Mouse (Mus musculus): ENCODE results near the gene Prrt1. TPM values are rescaled to one million over a fixed set of nuclear protein-coding genes. Genes with fewer than 3 reads are reported as not detected.

Gene Prrt1
- total and polyA plus RNA-seq, 3 experiments: 1.0 TPM; not detected in 2

GRCm38 (mm10) chr17:34596098-34596497, 33.2 kb upstream of the Prrt1 start:
- peaks cover 7% of the 10 kb centered on the region for H3K79me2 ChIP-seq (ENCODE audit: control insufficient read depth, insufficient read depth, low read length, poor library complexity)
- no peaks in the 10 kb centered on the region for H3K9me3 ChIP-seq (replicated peaks; ENCODE audit: insufficient read depth, low read length)
- H3K4me1 ChIP-seq (ENCODE audit: control insufficient read depth in 1 of 2, insufficient read depth in 2 of 2, low read length in 2 of 2): peaks cover 3 to 17% of the 10 kb centered on the region in 2 experiments
- H3K27ac ChIP-seq (ENCODE audit: control insufficient read depth, low read depth, low read length): no peak overlapping the region
- TF ChIP-seq RCOR1 (IDR thresholded peaks at IDR 0.05; ENCODE audit: low read depth, low read length) (no peak), POLR2A (IDR thresholded peaks at IDR 0.05; ENCODE audit: control insufficient read depth in 1 of 2, insufficient read depth in 1 of 2, low read depth in 1 of 2, low read length in 2 of 2, poor library complexity in 1 of 2) (no peak), GATA1 (IDR thresholded peaks at IDR 0.05; ENCODE audit: low read depth, low read length) (no peak), USF2 (IDR thresholded peaks at IDR 0.05; ENCODE audit: borderline replicate concordance in 1 of 2, insufficient read depth in 1 of 2, low read depth in 1 of 2, low read length in 2 of 2) (no peak), MYC (IDR thresholded peaks at IDR 0.05; ENCODE audit: low read depth, low read length) (no peak), CTCF (IDR thresholded peaks at IDR 0.05 in 2 of 3, conservative IDR thresholded peaks at IDR 0.05 in 1 of 3; ENCODE audit: control insufficient read depth in 1 of 3, insufficient read depth in 1 of 3, low read depth in 2 of 3, low read length in 3 of 3, poor library complexity in 1 of 3, severe bottlenecking in 1 of 3) (no peak), ETS1 (IDR thresholded peaks at IDR 0.05; ENCODE audit: low read depth, low read length) (no peak)
- H3K9ac ChIP-seq (ENCODE audit: control insufficient read depth, low read depth, low read length, poor library complexity, severe bottlenecking): no peak overlapping the region
- H3K27me3 ChIP-seq (ENCODE audit: control insufficient read depth in 1 of 2, insufficient read depth in 2 of 2, low read length in 2 of 2): no peaks in the 10 kb centered on the region
- DNase-seq (ENCODE audit: low read depth, low spot score): no peak
- H3K36me3 ChIP-seq (ENCODE audit: control insufficient read depth in 1 of 2, insufficient read depth in 2 of 2, low read length in 2 of 2): peaks cover 0 to 8% of the 10 kb centered on the region in 2 experiments; a peak in 3 of 4 replicates
- H3K4me3 ChIP-seq (ENCODE audit: control insufficient read depth in 1 of 2, insufficient read depth in 1 of 2, low read depth in 2 of 2, low read length in 2 of 2): no peak overlapping the region

DNA sequence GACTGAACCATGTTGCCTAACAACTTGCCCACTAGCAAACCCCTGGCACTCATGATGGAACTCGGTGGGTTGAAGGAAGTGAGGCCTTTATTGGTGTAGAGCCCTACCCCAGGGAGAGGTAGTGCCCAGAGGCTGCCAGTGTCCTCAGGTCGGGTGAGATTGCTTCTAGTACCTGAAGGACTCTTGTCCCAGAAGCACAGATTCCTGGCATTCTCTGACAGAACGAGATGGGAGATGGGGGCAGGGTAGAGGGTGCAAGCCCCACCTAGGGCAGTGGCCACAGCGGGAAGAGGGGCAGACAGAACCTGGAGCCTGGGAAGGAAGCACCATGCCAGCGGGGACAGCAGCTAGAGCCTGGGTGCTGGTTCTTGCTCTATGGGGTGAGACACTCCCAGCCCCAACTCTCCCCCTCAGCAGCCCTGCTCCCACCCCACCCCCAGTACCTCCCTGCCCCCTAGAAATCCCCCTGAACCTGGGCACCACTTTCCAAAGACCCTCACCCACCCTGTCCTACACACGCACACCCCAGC, 31.7 kb upstream of the Prrt1 start, which contains the start of gene Ager:
Gene Ager (plus strand): TSS at position 297 of the 530 bp plus-strand sequence.
- Histone ChIP-seq H3K4me1 (ENCODE audit: control insufficient read depth in 1 of 2, insufficient read depth in 2 of 2, low read length in 2 of 2) (peaks cover 0 to 16% of the 10 kb centered on the region in 2 experiments), H3K36me3 (ENCODE audit: control insufficient read depth in 1 of 2, insufficient read depth in 2 of 2, low read length in 2 of 2) (peaks cover 0 to 4% of the 10 kb centered on the region in 2 experiments; a peak in 3 of 4 replicates), H3K27ac (ENCODE audit: control insufficient read depth, low read depth, low read length) (no peak within 1 kb of the TSS), H3K27me3 (ENCODE audit: control insufficient read depth in 1 of 2, insufficient read depth in 2 of 2, low read length in 2 of 2) (no peaks in the 10 kb centered on the region), H3K79me2 (ENCODE audit: control insufficient read depth, insufficient read depth, low read length, poor library complexity) (peaks cover 9% of the 10 kb centered on the region), H3K9me3 (replicated peaks; ENCODE audit: insufficient read depth, low read length) (no peaks in the 10 kb centered on the region), H3K4me3 (ENCODE audit: control insufficient read depth in 1 of 2, insufficient read depth in 1 of 2, low read depth in 2 of 2, low read length in 2 of 2) (no peak within 1 kb of the TSS), H3K9ac (ENCODE audit: control insufficient read depth, low read depth, low read length, poor library complexity, severe bottlenecking) (no peak within 1 kb of the TSS; the same call in 1 of the 2 replicates)
- DNase-seq (ENCODE audit: low read depth, low spot score): no peak
- TF ChIP-seq HCFC1 (IDR thresholded peaks at IDR 0.05; ENCODE audit: low read depth, low read length) (no peak), RCOR1 (IDR thresholded peaks at IDR 0.05; ENCODE audit: low read depth, low read length) (no peak), USF1 (IDR thresholded peaks at IDR 0.05; ENCODE audit: low read depth, low read length) (no peak), BHLHE40 (IDR thresholded peaks at IDR 0.05; ENCODE audit: borderline replicate concordance, low read depth, low read length) (no peak), ZMIZ1 (IDR thresholded peaks at IDR 0.05; ENCODE audit: low read depth, low read length) (no peak), POLR2A (IDR thresholded peaks at IDR 0.05; ENCODE audit: control insufficient read depth in 1 of 2, insufficient read depth in 1 of 2, low read depth in 1 of 2, low read length in 2 of 2, poor library complexity in 1 of 2) (no peak), GABPA (IDR thresholded peaks at IDR 0.05; ENCODE audit: low read depth, low read length) (no peak), POLR2AphosphoS5 (IDR thresholded peaks at IDR 0.05; ENCODE audit: borderline replicate concordance, low read depth, low read length) (no peak), JUND (IDR thresholded peaks at IDR 0.05; ENCODE audit: low read depth, low read length) (no peak), TCF12 (IDR thresholded peaks at IDR 0.05; ENCODE audit: low read depth, low read length) (no peak), MAX (IDR thresholded peaks at IDR 0.05; ENCODE audit: low read length) (no peak), SMC3 (IDR thresholded peaks at IDR 0.05; ENCODE audit: low read depth, low read length) (no peak), MEF2A (IDR thresholded peaks at IDR 0.05; ENCODE audit: extremely low read depth, insufficient replicate concordance, low read depth, low read length, poor library complexity, severe bottlenecking) (no peak), UBTF (IDR thresholded peaks at IDR 0.05; ENCODE audit: borderline replicate concordance, insufficient read depth, low read depth, low read length) (no peak), ZC3H11A (IDR thresholded peaks at IDR 0.05; ENCODE audit: low read depth, low read length) (no peak), MAZ (IDR thresholded peaks at IDR 0.05; ENCODE audit: low read depth, low read length) (no peak)

Measured in MEL (cell line).